ENCODE assay signal across 8 mouse cellular contexts in genomic region chr5:147188571-147188975, GRCm38 (mm10). TPM values are rescaled to one million over a fixed set of nuclear protein-coding genes. Genes with fewer than 3 reads are reported as not detected.
DNase-seq lines count a peak whose midpoint lies in the region; ATAC-seq and TF ChIP-seq lines count a peak whose summit lies in the region.

TSS of gene Gsx1 (plus strand) at chr5:147188696.

- H3K4me2 ChIP-seq in heart, embryonic 13.5 days = peak within 1 kb of the TSS; percentile 66
- H3K4me2 ChIP-seq in kidney, embryonic 15.5 days = peak within 1 kb of the TSS; percentile 53
- H3K4me2 ChIP-seq in liver, embryonic 14.5 days (ENCODE audit: low read depth) = peak within 1 kb of the TSS; percentile 34

- ATAC-seq in heart, embryonic 13.5 days (ENCODE audit: extremely low read depth, insufficient number of reproducible peaks, low FRiP score, low TSS enrichment) = peak; percentile 43; the same call in 1 of the 2 replicates
- ATAC-seq in kidney, embryonic 15.5 days (replicated peaks; ENCODE audit: low FRiP score) = peak; percentile 76
- ATAC-seq in liver, embryonic 14.5 days (ENCODE audit: insufficient read depth) = no peak

- no peak for TF ChIP-seq EP300 in liver, embryonic 14.5 days (IDR thresholded peaks at IDR 0.05; ENCODE audit: low read depth)

- DNase-seq in CD4-positive, CD25-positive, alpha-beta regulatory T cell, adult 2 months (ENCODE audit: low read depth, low spot score) = peak; percentile 53
- DNase-seq in adrenal gland, adult 18-20 months (ENCODE audit: low spot score in 2 of 2) = peak; percentile 59 to 65
- DNase-seq in embryo, embryonic 11.5 days (ENCODE audit: low read depth, low spot score) = peak; percentile 64
- DNase-seq in liver, embryonic 14.5 days (ENCODE audit: low read depth in 3 of 3, low spot score in 3 of 3) = peak in 2 of 3 experiments; percentile 16 to 20
- DNase-seq in naive thymus-derived CD4-positive, alpha-beta T cell, adult 2 months (ENCODE audit: low read depth) = peak; percentile 43
- DNase-seq in urinary bladder, postnatal 14 days (ENCODE audit: low spot score) = peak; percentile 73

- H3K4me3 ChIP-seq in heart, embryonic 13.5 days = peak within 1 kb of the TSS; percentile 45
- peak within 1 kb of the TSS; percentile 29 for H3K4me3 ChIP-seq in kidney, embryonic 15.5 days (replicated peaks)
- no peak within 1 kb of the TSS for H3K4me3 ChIP-seq in liver, embryonic 14.5 days (ENCODE audit: insufficient read depth in 1 of 2, low read depth in 2 of 2, low read length in 2 of 2)

- no peak within 1 kb of the TSS for H3K9ac ChIP-seq in heart, embryonic 13.5 days
- H3K9ac ChIP-seq in kidney, embryonic 15.5 days = no peak within 1 kb of the TSS
- H3K9ac ChIP-seq in liver, embryonic 14.5 days (replicated peaks) = no peak within 1 kb of the TSS

- peaks cover 25% of the 10 kb centered on the region for H3K4me1 ChIP-seq in heart, embryonic 13.5 days
- peaks cover 33% of the 10 kb centered on the region for H3K4me1 ChIP-seq in kidney, embryonic 15.5 days
- H3K4me1 ChIP-seq in liver, embryonic 14.5 days (replicated peaks; ENCODE audit: control insufficient read depth in 2 of 2, insufficient read depth in 2 of 2, low read length in 1 of 2) = no peaks in the 10 kb centered on the region

- H3K27me3 ChIP-seq in heart, embryonic 13.5 days (replicated peaks) = peaks cover 98% of the 10 kb centered on the region
- H3K27me3 ChIP-seq in kidney, embryonic 15.5 days = peaks cover 95% of the 10 kb centered on the region
- peaks cover 88% of the 10 kb centered on the region for H3K27me3 ChIP-seq in liver, embryonic 14.5 days (ENCODE audit: control insufficient read depth, insufficient read depth, low read length)

- no peak for TF ChIP-seq CTCF in liver, embryonic 14.5 days (IDR thresholded peaks at IDR 0.05; ENCODE audit: low read depth)

- H3K9me3 ChIP-seq in heart, embryonic 13.5 days = peaks cover 5% of the 10 kb centered on the region; the same call in 1 of the 2 replicates
- H3K9me3 ChIP-seq in kidney, embryonic 15.5 days (replicated peaks) = no peaks in the 10 kb centered on the region
- no peaks in the 10 kb centered on the region for H3K9me3 ChIP-seq in liver, embryonic 14.5 days (ENCODE audit: control insufficient read depth, low read length)

- H3K27ac ChIP-seq in heart, embryonic 13.5 days (replicated peaks) = no peak within 1 kb of the TSS
- H3K27ac ChIP-seq in kidney, embryonic 15.5 days = no peak within 1 kb of the TSS
- H3K27ac ChIP-seq in liver, embryonic 14.5 days = no peak within 1 kb of the TSS

- no peaks in the 10 kb centered on the region for H3K36me3 ChIP-seq in heart, embryonic 13.5 days
- H3K36me3 ChIP-seq in kidney, embryonic 15.5 days = no peaks in the 10 kb centered on the region
- no peaks in the 10 kb centered on the region for H3K36me3 ChIP-seq in liver, embryonic 14.5 days (replicated peaks; ENCODE audit: control insufficient read depth, insufficient read depth, low read depth)

- under 1% methylated on average over 37 of the region's 37 CpGs for WGBS in heart, embryonic 13.5 days
- WGBS in kidney, embryonic 15.5 days = under 1% methylated on average over 24 of the region's 37 CpGs
- 2% methylated on average over 37 of the region's 37 CpGs for WGBS in liver, embryonic 14.5 days (ENCODE audit: insufficient replicate concordance)

RNA-seq across cellular contexts. Expression of gene Gsx1, which starts in this region (rescaled TPM):
- total RNA-seq in adrenal gland, adult 18-20 months (2021) = not detected
- polyA plus RNA-seq in heart, embryonic 13.5 days (2015; fragmentation: Nextera tagmentation; extraction: Ambion mirVana) = not detected in 2 replicates
- polyA plus RNA-seq in kidney, embryonic 15.5 days (2015; fragmentation: Nextera tagmentation; extraction: Ambion mirVana) = not detected in 2 replicates
- polyA plus RNA-seq in liver, embryonic 14.5 days (2012; rRNA removed) = 0.02 TPM in 1 of 2 replicates, not detected in the other
- polyA plus RNA-seq in liver, embryonic 14.5 days (2014; fragmentation: Nextera tagmentation; extraction: Ambion mirVana) = not detected in 2 replicates

Comparison
In these comparisons a context has a peak if more than half of its experiments do, and no peak if none do; other contexts are left out.
1. Peak in DNase-seq in adrenal gland, adult 18-20 months; RNA of the gene not detected or under 1 TPM.
2. Peak in ATAC-seq, H3K4me3 ChIP-seq and H3K4me2 ChIP-seq in heart, embryonic 13.5 days; RNA of the gene not detected or under 1 TPM.
3. Peak in ATAC-seq, H3K4me3 ChIP-seq and H3K4me2 ChIP-seq in kidney, embryonic 15.5 days; RNA of the gene not detected or under 1 TPM.
4. Peak in DNase-seq and H3K4me2 ChIP-seq in liver, embryonic 14.5 days; RNA of the gene not detected or under 1 TPM.
5. DNase-seq: peak in every context shown above with its lines; median percentile 73 in urinary bladder, postnatal 14 days; 64 in embryo, embryonic 11.5 days; 62 in adrenal gland, adult 18-20 months; 53 in CD4-positive, CD25-positive, alpha-beta regulatory T cell, adult 2 months; 43 in naive thymus-derived CD4-positive, alpha-beta T cell, adult 2 months; 18 in liver, embryonic 14.5 days.